Mouse (Mus musculus): Measurements from ENCODE around the gene Vmn2r101.

Vmn2r101 gene

DNA sequence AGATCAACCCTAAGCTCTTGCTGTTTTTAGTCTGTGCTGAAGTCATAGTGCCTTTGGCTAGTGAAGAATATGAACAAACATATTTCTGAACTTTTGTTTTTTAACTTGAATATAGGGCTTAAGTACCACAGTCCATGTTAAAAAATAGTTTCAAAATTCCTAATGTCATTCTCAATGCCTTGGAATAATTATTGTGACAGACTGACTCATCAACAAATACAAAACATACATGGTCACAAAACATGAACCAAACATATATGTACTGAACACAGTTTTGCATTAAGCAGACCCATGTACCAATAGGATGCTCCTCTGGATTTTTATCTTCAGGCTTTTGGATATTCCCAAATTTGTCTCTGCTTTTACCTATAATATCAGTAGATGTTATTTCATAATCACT, at the start of gene Vmn2r101:
Gene Vmn2r101 (plus strand): TSS at position 301 of the 400 bp plus-strand sequence.
- no peak for DNase-seq

DNA sequence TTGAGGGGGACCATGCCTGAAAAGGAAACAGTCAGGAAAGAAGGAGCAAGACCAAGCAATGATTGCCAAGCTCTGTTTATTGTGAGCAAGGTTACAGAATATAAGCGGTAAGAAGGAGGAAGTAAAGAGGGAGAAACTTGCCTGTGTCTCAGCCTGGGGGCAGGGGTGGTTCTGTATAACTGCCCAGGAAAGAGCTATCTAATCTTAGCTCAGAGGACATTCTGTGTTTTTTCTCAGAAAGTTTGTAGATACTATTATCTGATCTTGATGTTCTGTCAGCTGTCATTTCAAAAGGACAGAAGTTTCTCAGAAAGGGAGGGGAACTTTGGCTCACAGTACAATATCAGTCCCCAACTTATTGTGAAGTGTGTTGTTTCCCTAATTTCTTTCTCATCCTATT, 52.3 kb downstream of the Vmn2r101 start:
- DNase-seq, result no peak

DNA sequence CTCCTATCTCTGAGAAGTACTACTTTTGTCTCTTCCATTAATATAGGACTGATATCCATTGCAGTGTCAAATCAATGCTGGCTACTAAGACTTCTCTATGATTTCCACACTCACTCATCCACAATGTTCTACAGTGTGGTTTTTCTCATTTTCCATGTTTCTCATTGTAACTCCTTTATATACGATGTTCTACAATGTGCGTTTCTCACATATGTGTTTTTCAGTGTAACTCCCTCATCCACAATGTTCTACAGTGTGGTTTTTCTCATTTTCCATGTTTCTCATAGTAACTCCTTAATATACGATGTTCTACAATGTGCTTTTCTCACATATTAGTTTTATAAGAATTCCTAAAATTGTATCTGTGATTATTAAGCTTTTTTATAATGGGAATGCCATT, 81.4 kb downstream of the Vmn2r101 start:
- DNase-seq, result no peak

DNA sequence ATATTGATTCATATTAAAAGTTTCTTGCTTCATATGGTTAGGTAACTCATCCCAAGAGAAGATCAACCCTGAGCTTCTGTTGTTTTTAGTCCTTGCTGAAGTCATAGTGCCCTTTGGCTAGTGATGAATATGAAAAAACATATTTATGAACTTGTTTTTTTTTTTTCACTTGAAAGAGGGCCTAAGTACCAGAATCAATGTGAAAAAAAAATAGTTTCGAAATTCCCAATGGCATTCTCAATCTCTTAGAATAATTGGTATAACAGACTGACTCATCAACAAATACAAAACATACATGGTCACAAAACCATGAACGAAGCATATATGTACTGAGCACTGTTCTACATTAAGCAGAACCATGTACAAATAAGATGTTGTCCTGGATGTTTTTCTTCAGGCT, 83.0 kb downstream of the Vmn2r101 start, which contains the start of gene Vmn2r102:
Gene Vmn2r102 (plus strand): TSS at position 301 of the 400 bp plus-strand sequence.
- DNase-seq, result no peak
